Mouse (Mus musculus) myocyte (in vitro differentiated cells): ENCODE measurements around the gene Cisd1. TPM values are rescaled to one million over a fixed set of nuclear protein-coding genes. Genes with fewer than 3 reads are reported as not detected.
A peak's percentile ranks its signal among the peaks of the same experiment; 100 is the strongest.

Experiments
- H3K27me3 ChIP-seq: one replicate; pipeline ENCODE4 v1.6.1; 2011; ENCODE audit not compliant: control insufficient read depth, insufficient read depth, insufficient read length
- H3K36me3 ChIP-seq: one replicate; pipeline ENCODE4 v1.6.1; 2011; ENCODE audit not compliant: control insufficient read depth, insufficient read depth
- H3K4me2 ChIP-seq: one replicate; pipeline ENCODE4 v1.6.1; 2011; ENCODE audit warnings: low read depth, control low read depth
- H3K4me3 ChIP-seq: one replicate; pipeline ENCODE4 v1.5.1; 2011; ENCODE audit warnings: mild to moderate bottlenecking, control low read depth, moderate library complexity
- H3K79me2 ChIP-seq: one replicate; pipeline ENCODE4 v1.6.1; 2011; ENCODE audit not compliant: control insufficient read depth, insufficient read depth
- H3ac ChIP-seq: one replicate; pipeline ENCODE4 v1.6.1; 2011; ENCODE audit not compliant: control insufficient read depth, insufficient read length
- CEBPB ChIP-seq: IDR thresholded peaks from 2 replicates; pipeline ENCODE4 v1.6.1; 2011; ENCODE audit warnings: mild to moderate bottlenecking, moderate library complexity; ENCODE audit not compliant: poor library complexity, insufficient read depth, severe bottlenecking
- E2F4 ChIP-seq: IDR thresholded peaks from one replicate; pipeline ENCODE4 v1.6.1; 2011; ENCODE audit warnings: mild to moderate bottlenecking, control low read depth, moderate library complexity; ENCODE audit not compliant: insufficient read depth
- MAX ChIP-seq: IDR thresholded peaks from one replicate; pipeline ENCODE4 v1.6.1; 2011; ENCODE audit warnings: low read depth, mild to moderate bottlenecking, control low read depth
- MYOD1 ChIP-seq, 3 experiments: IDR thresholded peaks; one replicate each; pipeline ENCODE4 v1.6.1; 2011; ENCODE audit warnings: control low read depth in 2 of 3, low read depth in 2 of 3, mild to moderate bottlenecking in 2 of 3, moderate library complexity in 1 of 3; ENCODE audit not compliant: insufficient read length in 2 of 3, control insufficient read depth in 1 of 3
- MYOG ChIP-seq, 3 experiments: IDR thresholded peaks; one replicate each; pipeline ENCODE4 v1.6.1; 2011; ENCODE audit warnings: control low read depth in 2 of 3, low read depth in 2 of 3, mild to moderate bottlenecking in 2 of 3; ENCODE audit not compliant: insufficient read length in 2 of 3, control insufficient read depth in 1 of 3, insufficient read depth in 1 of 3
- POLR2A ChIP-seq: IDR thresholded peaks from one replicate; pipeline ENCODE4 v1.6.1; 2011; ENCODE audit warnings: low read depth, mild to moderate bottlenecking, control low read depth, moderate library complexity; ENCODE audit not compliant: insufficient read length
- POLR2AphosphoS2 ChIP-seq: IDR thresholded peaks from one replicate; pipeline ENCODE4 v1.6.1; 2011; ENCODE audit warnings: low read depth, control low read depth; ENCODE audit not compliant: insufficient read length
- REST ChIP-seq: IDR thresholded peaks from one replicate; pipeline ENCODE4 v1.6.1; 2011; ENCODE audit warnings: mild to moderate bottlenecking, control low read depth, moderate library complexity; ENCODE audit not compliant: insufficient read depth, insufficient read length
- SRF ChIP-seq: IDR thresholded peaks from one replicate; pipeline ENCODE4 v1.6.1; 2011; ENCODE audit warnings: low read depth; ENCODE audit not compliant: control insufficient read depth, insufficient read length
- TCF12 ChIP-seq: IDR thresholded peaks from one replicate; pipeline ENCODE4 v1.6.1; 2011; ENCODE audit warnings: mild to moderate bottlenecking, control low read depth; ENCODE audit not compliant: poor library complexity, insufficient read depth, severe bottlenecking
- TCF3 ChIP-seq: IDR thresholded peaks from one replicate; pipeline ENCODE4 v1.6.1; 2011; ENCODE audit warnings: low read depth, control low read depth; ENCODE audit not compliant: insufficient read length
- USF1 ChIP-seq: IDR thresholded peaks from one replicate; pipeline ENCODE4 v1.6.1; 2011; ENCODE audit warnings: low read depth, mild to moderate bottlenecking, control low read depth, moderate library complexity
- polyA plus RNA-seq: library from polyadenylated mRNA; unstranded; fragments of >200 nt; fragmentation: generic; extraction: Trizol; gene quantifications from one replicate; pipeline ENCODE4 v1.2.1, GENCODE M21; 2012; ENCODE audit warnings: missing spikeins

The Cisd1 gene
- polyA plus RNA-seq, 1 experiment, result 124 TPM

GRCm38 (mm10) chr10:71285126-71285580 lies 59.6 kb downstream of the Cisd1 start, which contains the start of gene Ube2d1:
Gene Ube2d1, minus strand, starts transcription at chr10:71285262.
- Histone ChIP-seq H3K4me2 (peak within 1 kb of the TSS; percentile 68), H3K4me3 (peak within 1 kb of the TSS; percentile 80), H3K36me3 (no peaks in the 10 kb centered on the region), H3K79me2 (peaks cover 46% of the 10 kb centered on the region), H3ac (peak within 1 kb of the TSS; percentile 66), H3K27me3 (no peaks in the 10 kb centered on the region)
- TF ChIP-seq SRF (no peak), MYOG (IDR thresholded peaks at IDR 0.05; ENCODE audit: control insufficient read depth in 1 of 3, insufficient read depth in 1 of 3, insufficient read length in 2 of 3, low read depth in 2 of 3) (peak; percentile 79 to 96 (median 94)), POLR2AphosphoS2 (peak; percentile 94), TCF12 (peak; percentile 28), POLR2A (peak; percentile 96), E2F4 (no peak), REST (no peak), USF1 (no peak), MYOD1 (IDR thresholded peaks at IDR 0.05; ENCODE audit: control insufficient read depth in 1 of 3, insufficient read length in 2 of 3, low read depth in 2 of 3) (peak in 2 of 3 experiments; percentile 89 to 96), CEBPB (no peak), MAX (no peak), TCF3 (peak; percentile 81)

- Histone ChIP-seq H3K36me3 (no peaks in the 10 kb centered on the region), H3K27me3 (no peaks in the 10 kb centered on the region), H3ac (peak overlapping the region; percentile 66), H3K79me2 (peaks cover 52% of the 10 kb centered on the region), H3K4me2 (peak overlapping the region; percentile 68), H3K4me3 (peak overlapping the region; percentile 80)
- TF ChIP-seq MYOG (IDR thresholded peaks at IDR 0.05; ENCODE audit: control insufficient read depth in 1 of 3, insufficient read depth in 1 of 3, insufficient read length in 2 of 3, low read depth in 2 of 3) (peak in 2 of 3 experiments; percentile 61 to 71), POLR2AphosphoS2 (no peak), TCF3 (no peak), MYOD1 (IDR thresholded peaks at IDR 0.05; ENCODE audit: control insufficient read depth in 1 of 3, insufficient read length in 2 of 3, low read depth in 2 of 3) (peak; percentile 50 to 71 (median 54)), TCF12 (no peak)
These were observed 60.1 kb downstream of the Cisd1 start for GRCm38 (mm10) chr10:71284511-71285125.

GRCm38 (mm10) chr10:71284131-71284510 lies 60.6 kb downstream of the Cisd1 start:
- TF ChIP-seq REST (no peak), USF1 (no peak), MYOD1 (IDR thresholded peaks at IDR 0.05; ENCODE audit: control insufficient read depth in 1 of 3, insufficient read length in 2 of 3, low read depth in 2 of 3) (no peak), MYOG (IDR thresholded peaks at IDR 0.05; ENCODE audit: control insufficient read depth in 1 of 3, insufficient read depth in 1 of 3, insufficient read length in 2 of 3, low read depth in 2 of 3) (no peak), SRF (no peak), POLR2AphosphoS2 (no peak), TCF3 (no peak), E2F4 (no peak), POLR2A (no peak), TCF12 (no peak), MAX (no peak), CEBPB (no peak)
- H3K4me3 ChIP-seq, result peak overlapping the region; percentile 80
- no peaks in the 10 kb centered on the region for H3K36me3 ChIP-seq
- H3K79me2 ChIP-seq, result peaks cover 57% of the 10 kb centered on the region
- H3K4me2 ChIP-seq, result peak overlapping the region; percentile 68
- no peaks in the 10 kb centered on the region for H3K27me3 ChIP-seq
- peak overlapping the region; percentile 66 for H3ac ChIP-seq

Other genes with a start within 250 kb of the Cisd1 start
- gene Bicc1, start 185.3 kb downstream of the Cisd1 start, polyA plus RNA-seq, result 4.6 TPM
- 26.7 TPM for gene Tfam, start 106.7 kb downstream of the Cisd1 start, polyA plus RNA-seq
- gene Ube2d1, start 59.7 kb downstream of the Cisd1 start, polyA plus RNA-seq, result 69.3 TPM
- gene Ipmk, start 2.8 kb upstream of the Cisd1 start, polyA plus RNA-seq, result 7.4 TPM